Mouse (Mus musculus): Measurements from ENCODE around the gene Olfr160. TPM values are rescaled to one million over a fixed set of nuclear protein-coding genes. Genes with fewer than 3 reads are reported as not detected.

Gene Olfr160
- polyA plus RNA-seq (2012; rRNA removed): not detected in 2 replicates

DNA sequence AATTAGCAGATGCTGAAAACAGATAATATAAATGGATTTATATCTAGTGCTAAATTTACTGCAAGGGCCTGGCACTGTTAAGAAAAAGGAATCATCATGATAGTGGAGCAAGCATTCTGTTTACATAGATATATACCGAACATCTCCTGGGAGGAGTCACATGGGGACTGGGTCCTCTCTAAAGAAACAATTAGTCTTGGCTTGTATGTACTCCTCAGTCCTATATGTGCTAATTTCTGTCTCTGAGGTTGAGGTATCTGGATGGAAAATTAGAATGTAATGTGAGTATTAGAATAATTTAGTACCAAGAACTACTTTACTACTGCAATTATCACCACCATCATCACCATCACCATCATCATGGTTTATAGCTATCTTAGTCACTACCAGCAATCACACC, at the start of gene Olfr160:
Gene Olfr160 (minus strand): TSS at position 101 of the 400 bp plus-strand sequence.

DNA sequence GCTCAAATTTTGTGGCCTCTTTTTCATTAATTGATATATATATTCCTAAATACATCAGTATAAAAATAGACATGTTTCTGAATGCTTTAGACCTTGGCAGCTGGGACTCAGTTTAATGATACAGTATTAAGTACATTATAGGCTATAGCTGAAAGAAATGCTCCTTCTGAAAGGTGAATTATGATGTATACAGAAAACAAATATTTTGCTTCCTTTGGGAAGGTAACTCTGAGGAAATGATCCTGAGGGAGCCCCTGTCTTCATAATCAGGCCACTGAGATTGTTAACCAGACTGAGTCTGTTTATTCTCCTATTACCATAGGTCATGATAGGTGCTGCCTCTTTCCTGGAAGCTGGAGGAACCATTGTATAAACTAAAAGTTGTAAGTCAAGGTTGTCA, 28.8 kb upstream of the Olfr160 start, which contains the start of gene Olfr874:
Gene Olfr874 (plus strand): TSS at position 301 of the 400 bp plus-strand sequence.

DNA sequence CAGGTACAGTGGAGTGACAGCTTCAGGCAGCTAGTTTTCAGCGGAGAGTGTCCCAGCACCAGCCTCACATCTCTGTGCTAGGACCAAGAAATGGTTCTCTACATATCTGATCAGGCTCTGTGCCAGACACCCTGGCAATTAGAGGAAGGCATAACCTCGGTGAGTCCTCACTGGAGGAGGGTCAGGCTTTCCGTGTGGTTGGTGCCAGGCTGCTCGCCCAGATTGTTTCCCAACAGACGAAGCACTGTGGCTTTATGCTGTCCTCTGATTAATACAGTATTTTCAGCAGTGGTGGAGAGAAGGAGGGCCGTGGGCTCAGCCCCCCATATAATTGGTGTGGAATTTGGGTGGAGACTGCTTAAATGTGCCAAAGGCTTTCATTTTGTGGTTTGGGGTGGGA, 46.9 kb downstream of the Olfr160 start, which contains the start of gene Panx3:
Gene Panx3 (minus strand): TSS at position 121 of the 400 bp plus-strand sequence.

Other genes starting within 250 kb of the Olfr160 start
- gene Msantd2, start 226.9 kb downstream of the Olfr160 start, polyA plus RNA-seq (2012; rRNA removed): 9.9 and 11.4 TPM in 2 replicates
- 10.9 and 11.6 TPM in 2 replicates for gene Esam, start 188.2 kb downstream of the Olfr160 start, polyA plus RNA-seq (2012; rRNA removed)
- gene Vsig2, start 177.0 kb downstream of the Olfr160 start, polyA plus RNA-seq (2012; rRNA removed): 0.84 and 0.95 TPM in 2 replicates
- gene Nrgn, start 163.3 kb downstream of the Olfr160 start, polyA plus RNA-seq (2012; rRNA removed): 5.8 and 6.3 TPM in 2 replicates
- gene Siae, start 160.6 kb downstream of the Olfr160 start, polyA plus RNA-seq (2012; rRNA removed): 3.5 and 3.8 TPM in 2 replicates
- gene Spa17, start 102.5 kb downstream of the Olfr160 start, polyA plus RNA-seq (2012; rRNA removed): 1.2 TPM in 2 replicates
- gene Tbrg1, start 58.9 kb downstream of the Olfr160 start, polyA plus RNA-seq (2012; rRNA removed): 30.0 and 33.7 TPM in 2 replicates
- gene Panx3, start 47.0 kb downstream of the Olfr160 start, polyA plus RNA-seq (2012; rRNA removed): not detected in 2 replicates
- not detected in 2 replicates for gene Olfr874, start 28.9 kb upstream of the Olfr160 start, polyA plus RNA-seq (2012; rRNA removed)
- gene Olfr875, start 55.6 kb upstream of the Olfr160 start, polyA plus RNA-seq (2012; rRNA removed): not detected in 2 replicates
- gene Olfr876, start 86.8 kb upstream of the Olfr160 start, polyA plus RNA-seq (2012; rRNA removed): not detected in 2 replicates
- not detected in 2 replicates for gene Olfr877, start 138.0 kb upstream of the Olfr160 start, polyA plus RNA-seq (2012; rRNA removed)
- gene Olfr145, start 180.5 kb upstream of the Olfr160 start, polyA plus RNA-seq (2012; rRNA removed): not detected in 2 replicates
- gene Olfr878, start 201.6 kb upstream of the Olfr160 start, polyA plus RNA-seq (2012; rRNA removed): not detected in 2 replicates